Mouse (Mus musculus): ENCODE results near the gene Prlhr. TPM values are rescaled to one million over a fixed set of nuclear protein-coding genes. Genes with fewer than 3 reads are reported as not detected.

Gene Prlhr
- not detected in 2 replicates for polyA plus RNA-seq (2014; fragmentation: Nextera tagmentation; extraction: Ambion mirVana)

GRCm38 (mm10) chr19:60468254-60468762 lies at the start of gene Prlhr:
Prlhr (minus strand) TSS chr19:60468304.
- ATAC-seq (replicated peaks; ENCODE audit: insufficient number of reproducible peaks, low FRiP score, low TSS enrichment, low read depth) = no peak

GRCm38 (mm10) chr19:60515064-60515463 lies 47.0 kb upstream of the Prlhr start:
- Histone ChIP-seq H3K9me3 (replicated peaks; ENCODE audit: control insufficient read depth, low read length) (no peaks in the 10 kb centered on the region), H3K9ac (replicated peaks; ENCODE audit: low read length) (no peak overlapping the region), H3K4me2 (ENCODE audit: low read depth, low read length) (no peak overlapping the region), H3K27me3 (ENCODE audit: control insufficient read depth, insufficient read depth, low read length) (no peaks in the 10 kb centered on the region), H3K27ac (replicated peaks; ENCODE audit: low read depth, low read length) (no peak overlapping the region), H3K36me3 (replicated peaks; ENCODE audit: control insufficient read depth, insufficient read depth, low read depth, low read length) (no peaks in the 10 kb centered on the region), H3K4me1 (ENCODE audit: control insufficient read depth, insufficient read depth, low read length) (no peaks in the 10 kb centered on the region), H3K4me3 (ENCODE audit: low read depth, low read length) (no peak overlapping the region)
- DNase-seq (ENCODE audit: low spot score) (no peak), ATAC-seq (replicated peaks; ENCODE audit: insufficient number of reproducible peaks, low FRiP score, low TSS enrichment, low read depth) (no peak)
- 66% methylated on average over 2 of the region's 2 CpGs for WGBS

More at GRCm38 (mm10) chr19:60468254-60468762, at the start of gene Prlhr:
- Histone ChIP-seq H3K9ac (replicated peaks; ENCODE audit: low read length) (no peak within 1 kb of the TSS), H3K4me2 (ENCODE audit: low read depth, low read length) (peak within 1 kb of the TSS; percentile 43), H3K9me3 (replicated peaks; ENCODE audit: control insufficient read depth, low read length) (no peaks in the 10 kb centered on the region), H3K4me1 (ENCODE audit: control insufficient read depth, insufficient read depth, low read length) (no peaks in the 10 kb centered on the region; the same call in 1 of the 2 replicates), H3K27me3 (ENCODE audit: control insufficient read depth, insufficient read depth, low read length) (peaks cover 29% of the 10 kb centered on the region), H3K27ac (replicated peaks; ENCODE audit: low read depth, low read length) (no peak within 1 kb of the TSS), H3K4me3 (ENCODE audit: low read depth, low read length) (peak within 1 kb of the TSS; percentile 11; the same call in 1 of the 2 replicates), H3K36me3 (replicated peaks; ENCODE audit: control insufficient read depth, insufficient read depth, low read depth, low read length) (no peaks in the 10 kb centered on the region)
- no peak for DNase-seq (ENCODE audit: low spot score)
- WGBS = 4% methylated on average over 17 of the region's 17 CpGs

- no peak overlapping the region for H3K9ac ChIP-seq (replicated peaks; ENCODE audit: low read length)
- no peak for ATAC-seq (replicated peaks; ENCODE audit: insufficient number of reproducible peaks, low FRiP score, low TSS enrichment, low read depth)
- no peaks in the 10 kb centered on the region for H3K4me1 ChIP-seq (ENCODE audit: control insufficient read depth, insufficient read depth, low read length)
- no peak overlapping the region for H3K4me3 ChIP-seq (ENCODE audit: low read depth, low read length)
- no peaks in the 10 kb centered on the region for H3K36me3 ChIP-seq (replicated peaks; ENCODE audit: control insufficient read depth, insufficient read depth, low read depth, low read length)
- WGBS = 48% methylated on average over 3 of the region's 3 CpGs
- H3K27ac ChIP-seq (replicated peaks; ENCODE audit: low read depth, low read length) = no peak overlapping the region
- H3K9me3 ChIP-seq (replicated peaks; ENCODE audit: control insufficient read depth, low read length) = no peaks in the 10 kb centered on the region
- no peaks in the 10 kb centered on the region for H3K27me3 ChIP-seq (ENCODE audit: control insufficient read depth, insufficient read depth, low read length)
- no peak overlapping the region for H3K4me2 ChIP-seq (ENCODE audit: low read depth, low read length)
- DNase-seq (ENCODE audit: low spot score) = no peak
Observed at GRCm38 (mm10) chr19:60513431-60513830, 45.3 kb upstream of the Prlhr start.

GRCm38 (mm10) chr19:60500209-60500608 lies 32.1 kb upstream of the Prlhr start:
- Histone ChIP-seq H3K4me3 (ENCODE audit: low read depth, low read length) (no peak overlapping the region), H3K9me3 (replicated peaks; ENCODE audit: control insufficient read depth, low read length) (no peaks in the 10 kb centered on the region), H3K27ac (replicated peaks; ENCODE audit: low read depth, low read length) (no peak overlapping the region), H3K36me3 (replicated peaks; ENCODE audit: control insufficient read depth, insufficient read depth, low read depth, low read length) (no peaks in the 10 kb centered on the region), H3K27me3 (ENCODE audit: control insufficient read depth, insufficient read depth, low read length) (no peaks in the 10 kb centered on the region), H3K4me2 (ENCODE audit: low read depth, low read length) (no peak overlapping the region), H3K9ac (replicated peaks; ENCODE audit: low read length) (no peak overlapping the region), H3K4me1 (ENCODE audit: control insufficient read depth, insufficient read depth, low read length) (no peaks in the 10 kb centered on the region)
- no peak for DNase-seq (ENCODE audit: low spot score)
- no peak for ATAC-seq (replicated peaks; ENCODE audit: insufficient number of reproducible peaks, low FRiP score, low TSS enrichment, low read depth)

- Histone ChIP-seq H3K27me3 (ENCODE audit: control insufficient read depth, insufficient read depth, low read length) (no peaks in the 10 kb centered on the region), H3K9ac (replicated peaks; ENCODE audit: low read length) (no peak overlapping the region), H3K4me2 (ENCODE audit: low read depth, low read length) (no peak overlapping the region), H3K36me3 (replicated peaks; ENCODE audit: control insufficient read depth, insufficient read depth, low read depth, low read length) (no peaks in the 10 kb centered on the region), H3K4me3 (ENCODE audit: low read depth, low read length) (no peak overlapping the region), H3K4me1 (ENCODE audit: control insufficient read depth, insufficient read depth, low read length) (no peaks in the 10 kb centered on the region), H3K9me3 (replicated peaks; ENCODE audit: control insufficient read depth, low read length) (no peaks in the 10 kb centered on the region), H3K27ac (replicated peaks; ENCODE audit: low read depth, low read length) (no peak overlapping the region)
- WGBS = 69% methylated on average over 4 of the region's 4 CpGs
- DNase-seq (ENCODE audit: low spot score) (no peak), ATAC-seq (replicated peaks; ENCODE audit: insufficient number of reproducible peaks, low FRiP score, low TSS enrichment, low read depth) (no peak)
Observed at GRCm38 (mm10) chr19:60497171-60497570, 29.1 kb upstream of the Prlhr start.

- no peak overlapping the region for H3K4me3 ChIP-seq (ENCODE audit: low read depth, low read length)
- ATAC-seq (replicated peaks; ENCODE audit: insufficient number of reproducible peaks, low FRiP score, low TSS enrichment, low read depth) (no peak), DNase-seq (ENCODE audit: low spot score) (no peak)
- no peak overlapping the region for H3K4me2 ChIP-seq (ENCODE audit: low read depth, low read length)
- H3K4me1 ChIP-seq (ENCODE audit: control insufficient read depth, insufficient read depth, low read length) = no peaks in the 10 kb centered on the region
- WGBS = 58% methylated on average over 3 of the region's 3 CpGs
- H3K9ac ChIP-seq (replicated peaks; ENCODE audit: low read length) = no peak overlapping the region
- H3K27me3 ChIP-seq (ENCODE audit: control insufficient read depth, insufficient read depth, low read length) = no peaks in the 10 kb centered on the region
- no peaks in the 10 kb centered on the region for H3K36me3 ChIP-seq (replicated peaks; ENCODE audit: control insufficient read depth, insufficient read depth, low read depth, low read length)
- H3K27ac ChIP-seq (replicated peaks; ENCODE audit: low read depth, low read length) = no peak overlapping the region
- H3K9me3 ChIP-seq (replicated peaks; ENCODE audit: control insufficient read depth, low read length) = no peaks in the 10 kb centered on the region
Observed at GRCm38 (mm10) chr19:60495772-60496171, 27.7 kb upstream of the Prlhr start.

- Histone ChIP-seq H3K4me2 (ENCODE audit: low read depth, low read length) (no peak overlapping the region), H3K9ac (replicated peaks; ENCODE audit: low read length) (no peak overlapping the region), H3K4me3 (ENCODE audit: low read depth, low read length) (no peak overlapping the region), H3K4me1 (ENCODE audit: control insufficient read depth, insufficient read depth, low read length) (no peaks in the 10 kb centered on the region), H3K27ac (replicated peaks; ENCODE audit: low read depth, low read length) (no peak overlapping the region), H3K36me3 (replicated peaks; ENCODE audit: control insufficient read depth, insufficient read depth, low read depth, low read length) (no peaks in the 10 kb centered on the region), H3K27me3 (ENCODE audit: control insufficient read depth, insufficient read depth, low read length) (no peaks in the 10 kb centered on the region), H3K9me3 (replicated peaks; ENCODE audit: control insufficient read depth, low read length) (no peaks in the 10 kb centered on the region)
- ATAC-seq (replicated peaks; ENCODE audit: insufficient number of reproducible peaks, low FRiP score, low TSS enrichment, low read depth) (no peak), DNase-seq (ENCODE audit: low spot score) (no peak)
- WGBS = 91% methylated on average over 1 of the region's 1 CpGs
Observed at GRCm38 (mm10) chr19:60489566-60489965, 21.5 kb upstream of the Prlhr start.

- ATAC-seq (replicated peaks; ENCODE audit: insufficient number of reproducible peaks, low FRiP score, low TSS enrichment, low read depth) (no peak), DNase-seq (ENCODE audit: low spot score) (no peak)
- H3K9me3 ChIP-seq (replicated peaks; ENCODE audit: control insufficient read depth, low read length) = no peaks in the 10 kb centered on the region
- no peak overlapping the region for H3K9ac ChIP-seq (replicated peaks; ENCODE audit: low read length)
- no peak overlapping the region for H3K27ac ChIP-seq (replicated peaks; ENCODE audit: low read depth, low read length)
- H3K27me3 ChIP-seq (ENCODE audit: control insufficient read depth, insufficient read depth, low read length) = no peaks in the 10 kb centered on the region
- H3K4me2 ChIP-seq (ENCODE audit: low read depth, low read length) = no peak overlapping the region
- H3K36me3 ChIP-seq (replicated peaks; ENCODE audit: control insufficient read depth, insufficient read depth, low read depth, low read length) = no peaks in the 10 kb centered on the region
- no peaks in the 10 kb centered on the region for H3K4me1 ChIP-seq (ENCODE audit: control insufficient read depth, insufficient read depth, low read length)
- no peak overlapping the region for H3K4me3 ChIP-seq (ENCODE audit: low read depth, low read length)
Observed at GRCm38 (mm10) chr19:60485261-60485660, 17.2 kb upstream of the Prlhr start.
